Mouse (Mus musculus): ENCODE data around the gene Gp1bb.

DNA sequence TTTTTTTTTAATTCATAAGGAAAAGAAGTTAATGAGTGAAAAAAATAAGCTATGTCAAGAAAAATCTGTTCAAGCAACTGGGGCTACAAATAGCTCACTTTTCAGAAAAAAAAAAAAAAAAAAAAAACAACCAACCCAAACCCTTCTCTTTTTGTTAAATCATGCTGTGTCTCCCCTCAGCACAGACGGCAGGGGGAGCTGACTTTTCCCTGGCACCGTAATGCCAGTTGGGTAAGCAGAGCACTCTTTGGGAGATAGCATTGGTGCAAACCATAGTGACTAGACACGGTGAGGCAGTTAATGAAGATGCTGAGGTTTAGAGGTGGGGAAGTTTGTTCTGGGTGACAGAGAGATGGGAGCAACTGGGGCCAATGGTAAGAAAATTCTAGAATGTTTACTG is 9.9 kb upstream of the Gp1bb start:
- TF ChIP-seq CTCF (IDR thresholded peaks at IDR 0.05; ENCODE audit: low read depth): no peak
- no peak for TF ChIP-seq EP300 (IDR thresholded peaks at IDR 0.05; ENCODE audit: low read depth)

Data from liver, embryonic 14.5 days (tissue).